Comparison of ENCODE assay signal across 14 mouse cellular contexts in genomic region chr7:45334605-45335004, GRCm38 (mm10). TPM values are rescaled to one million over a fixed set of nuclear protein-coding genes. Genes with fewer than 3 reads are reported as not detected.
DNase-seq lines count a peak whose midpoint lies in the region; ATAC-seq and TF ChIP-seq lines count a peak whose summit lies in the region.
"Had no signal": no experiment of that assay in that cellular context is flagged by ENCODE, and none has a peak within 500 bp of the region (broad histone marks: within the 10 kb centered on the region; RNA-seq: fewer than 3 reads in every experiment).

No protein-coding gene starts in this region.

- TF ChIP-seq CTCF in midbrain, postnatal 0 days (IDR thresholded peaks at IDR 0.05) = no peak
- TF ChIP-seq CTCF in heart, postnatal 0 days (IDR thresholded peaks at IDR 0.05; ENCODE audit: low read depth) = no peak

- no peak overlapping the region for H3K4me2 ChIP-seq in forebrain, embryonic 12.5 days
- no peak overlapping the region for H3K4me2 ChIP-seq in midbrain, postnatal 0 days (ENCODE audit: low read depth, low read length, poor library complexity, severe bottlenecking)
- H3K4me2 ChIP-seq in heart, postnatal 0 days (ENCODE audit: low read depth, low read length) = peak overlapping the region; percentile 81

- 33% methylated on average over 3 of the region's 3 CpGs for WGBS in forebrain, embryonic 12.5 days
- 24% methylated on average over 3 of the region's 3 CpGs for WGBS in forebrain, embryonic 10.5 days
- WGBS in midbrain, embryonic 10.5 days = 30% methylated on average over 3 of the region's 3 CpGs
- 21% methylated on average over 3 of the region's 3 CpGs for WGBS in midbrain, postnatal 0 days
- 24% methylated on average over 3 of the region's 3 CpGs for WGBS in heart, postnatal 0 days

- 0 out of 2 replicates have a peak overlapping the region, but pooled peaks have one; percentile 27 for H3K9ac ChIP-seq in forebrain, embryonic 12.5 days
- no peak overlapping the region for H3K9ac ChIP-seq in midbrain, postnatal 0 days (replicated peaks; ENCODE audit: low read length, poor library complexity, severe bottlenecking)
- 0 out of 2 replicates have a peak overlapping the region, but pooled peaks have one; percentile 4 for H3K9ac ChIP-seq in heart, postnatal 0 days (replicated peaks; ENCODE audit: low read depth, low read length)
- H3K9ac ChIP-seq: liver, embryonic 13.5 days; midbrain, embryonic 15.5 days had no signal

- H3K9me3 ChIP-seq in forebrain, embryonic 12.5 days = no peaks in the 10 kb centered on the region
- no peaks in the 10 kb centered on the region for H3K9me3 ChIP-seq in forebrain, embryonic 10.5 days
- H3K9me3 ChIP-seq in midbrain, embryonic 10.5 days (replicated peaks) = no peaks in the 10 kb centered on the region
- H3K9me3 ChIP-seq in midbrain, postnatal 0 days (ENCODE audit: low read length) = no peaks in the 10 kb centered on the region
- H3K9me3 ChIP-seq in heart, postnatal 0 days (replicated peaks; ENCODE audit: control insufficient read depth, low read length) = no peaks in the 10 kb centered on the region
- H3K9me3 ChIP-seq: liver, embryonic 13.5 days; midbrain, embryonic 15.5 days had no signal

- H3K4me1 ChIP-seq in forebrain, embryonic 12.5 days = peaks cover 45% of the 10 kb centered on the region
- peaks cover 60% of the 10 kb centered on the region for H3K4me1 ChIP-seq in forebrain, embryonic 10.5 days
- peaks cover 57% of the 10 kb centered on the region for H3K4me1 ChIP-seq in midbrain, embryonic 10.5 days
- peaks cover 3% of the 10 kb centered on the region; the same call in 1 of the 2 replicates for H3K4me1 ChIP-seq in midbrain, postnatal 0 days (ENCODE audit: insufficient read depth, low read length)
- H3K4me1 ChIP-seq in heart, postnatal 0 days (ENCODE audit: control insufficient read depth, insufficient read depth) = peaks cover 33% of the 10 kb centered on the region

- peak; percentile 37; the same call in 1 of the 2 replicates for TF ChIP-seq EP300 in heart, postnatal 0 days (IDR thresholded peaks at IDR 0.05; ENCODE audit: low read depth)

- no peak for ATAC-seq in forebrain, embryonic 12.5 days (ENCODE audit: low FRiP score)
- no peak for ATAC-seq in midbrain, postnatal 0 days (ENCODE audit: low FRiP score)
- ATAC-seq in heart, postnatal 0 days (ENCODE audit: insufficient read depth, low read depth) = peak; percentile 52
- no peak for ATAC-seq in erythroblast, adult 5-6 weeks (replicated peaks; ENCODE audit: low FRiP score, poor library complexity, severe bottlenecking)
- ATAC-seq: midbrain, embryonic 15.5 days had no signal

- no peak overlapping the region for H3K27ac ChIP-seq in forebrain, embryonic 12.5 days
- H3K27ac ChIP-seq in forebrain, embryonic 10.5 days = no peak overlapping the region
- no peak overlapping the region for H3K27ac ChIP-seq in midbrain, embryonic 10.5 days (replicated peaks)
- no peak overlapping the region for H3K27ac ChIP-seq in midbrain, postnatal 0 days (ENCODE audit: low read depth, low read length)
- H3K27ac ChIP-seq in heart, postnatal 0 days (ENCODE audit: low read depth) = peak overlapping the region; percentile 88
- H3K27ac ChIP-seq: liver, embryonic 13.5 days; midbrain, embryonic 15.5 days had no signal

- H3K4me3 ChIP-seq in forebrain, embryonic 12.5 days (replicated peaks) = no peak overlapping the region
- H3K4me3 ChIP-seq in forebrain, embryonic 10.5 days = no peak overlapping the region; the same call in 1 of the 2 replicates
- peak overlapping the region; percentile 79 for H3K4me3 ChIP-seq in midbrain, embryonic 10.5 days
- H3K4me3 ChIP-seq in midbrain, postnatal 0 days (ENCODE audit: low read depth, low read length) = no peak overlapping the region
- 0 out of 2 replicates have a peak overlapping the region, but pooled peaks have one; percentile 65 for H3K4me3 ChIP-seq in heart, postnatal 0 days (ENCODE audit: low read depth, low read length)

- no peak for DNase-seq in forebrain, embryonic 10.5 days (ENCODE audit: extremely low spot score, low spot score)
- DNase-seq in midbrain, embryonic 10.5 days (ENCODE audit: low spot score) = no peak
- no peak for DNase-seq in midbrain, postnatal 0 days (ENCODE audit: low spot score)
- peak; percentile 54 for DNase-seq in heart, postnatal 0 days (ENCODE audit: low spot score)
- DNase-seq in skeletal muscle tissue, adult 2 months (ENCODE audit: low read depth, low spot score) = peak; percentile 91
- DNase-seq in c-Kit-positive CD71-positive TER-119-positive erythroid progenitor cells, embryonic 14.5 days (ENCODE audit: low spot score) = no peak
- DNase-seq: adrenal gland, adult 2 months; cerebellum, adult 11 months; liver, embryonic 13.5 days had no signal

- H3K36me3 ChIP-seq in forebrain, embryonic 12.5 days (replicated peaks) = no peaks in the 10 kb centered on the region
- no peaks in the 10 kb centered on the region for H3K36me3 ChIP-seq in forebrain, embryonic 10.5 days (replicated peaks)
- no peaks in the 10 kb centered on the region for H3K36me3 ChIP-seq in midbrain, embryonic 10.5 days
- peaks cover 8% of the 10 kb centered on the region; the same call in 1 of the 2 replicates for H3K36me3 ChIP-seq in midbrain, postnatal 0 days (ENCODE audit: insufficient read depth, low read length)
- H3K36me3 ChIP-seq in heart, postnatal 0 days (replicated peaks; ENCODE audit: control insufficient read depth, insufficient read depth, low read length) = no peaks in the 10 kb centered on the region
- H3K36me3 ChIP-seq: liver, embryonic 13.5 days; midbrain, embryonic 15.5 days had no signal

- H3K27me3 ChIP-seq in forebrain, embryonic 12.5 days = peaks cover 40% of the 10 kb centered on the region
- peaks cover 65% of the 10 kb centered on the region for H3K27me3 ChIP-seq in forebrain, embryonic 10.5 days (ENCODE audit: poor library complexity, severe bottlenecking)
- peaks cover 66% of the 10 kb centered on the region for H3K27me3 ChIP-seq in midbrain, embryonic 10.5 days (ENCODE audit: low read depth, poor library complexity, severe bottlenecking)
- no peaks in the 10 kb centered on the region for H3K27me3 ChIP-seq in midbrain, postnatal 0 days (ENCODE audit: insufficient read depth, low read length)
- H3K27me3 ChIP-seq in heart, postnatal 0 days (ENCODE audit: control insufficient read depth, insufficient read depth, low read length) = no peaks in the 10 kb centered on the region

RNA-seq across cellular contexts. Expression of gene Hrc, which starts 0.5 kb away (rescaled TPM):
- polyA plus RNA-seq in forebrain, embryonic 12.5 days (2016; fragmentation: Nextera tagmentation; extraction: Ambion mirVana) = 0.13 and 0.20 TPM in 2 replicates
- 0.31 and 0.42 TPM in 2 replicates for polyA plus RNA-seq in forebrain, embryonic 10.5 days (2016; fragmentation: Nextera tagmentation; extraction: Ambion mirVana)
- 0.12 and 0.29 TPM in 2 replicates for polyA plus RNA-seq in midbrain, embryonic 10.5 days (2016; fragmentation: Nextera tagmentation; extraction: Ambion mirVana)
- total RNA-seq in midbrain, postnatal 0 days (2014; rRNA removed) = 0.33 TPM in 1 of 2 replicates, not detected in the other
- polyA plus RNA-seq in midbrain, postnatal 0 days (2015; fragmentation: Nextera tagmentation; extraction: Ambion mirVana) = 0.26 and 0.49 TPM in 2 replicates
- 38.8 and 39.7 TPM in 2 replicates for total RNA-seq in heart, postnatal 0 days (2014; rRNA removed; ENCODE audit: low replicate concordance)
- polyA plus RNA-seq in heart, postnatal 0 days (2015; fragmentation: Nextera tagmentation; extraction: Ambion mirVana) = 43.8 and 45.9 TPM in 2 replicates
- total RNA-seq in erythroblast, adult 5-6 weeks (2015; ENCODE audit: low replicate concordance) = not detected in 2 replicates
- total RNA-seq in erythroblast, adult 5-6 weeks (2017; ENCODE audit: low replicate concordance) = not detected in 2 replicates
- total RNA-seq: granulocyte monocyte progenitor cell, adult 5-6 weeks had no signal
- polyA plus RNA-seq: adrenal gland, adult 2 months had no signal

RNA-seq across cellular contexts. Expression of gene Trpm4, which starts 1.0 kb away (rescaled TPM):
- polyA plus RNA-seq in forebrain, embryonic 12.5 days (2016; fragmentation: Nextera tagmentation; extraction: Ambion mirVana) = 4.6 and 6.6 TPM in 2 replicates
- polyA plus RNA-seq in forebrain, embryonic 10.5 days (2016; fragmentation: Nextera tagmentation; extraction: Ambion mirVana) = 8.3 and 8.9 TPM in 2 replicates
- polyA plus RNA-seq in midbrain, embryonic 10.5 days (2016; fragmentation: Nextera tagmentation; extraction: Ambion mirVana) = 7.0 and 9.6 TPM in 2 replicates
- 22.6 and 35.4 TPM in 2 replicates for total RNA-seq in midbrain, postnatal 0 days (2014; rRNA removed)
- 10.4 and 10.7 TPM in 2 replicates for polyA plus RNA-seq in midbrain, postnatal 0 days (2015; fragmentation: Nextera tagmentation; extraction: Ambion mirVana)
- 15.8 and 44.0 TPM in 2 replicates for total RNA-seq in heart, postnatal 0 days (2014; rRNA removed; ENCODE audit: low replicate concordance)
- 14.2 and 15.2 TPM in 2 replicates for polyA plus RNA-seq in heart, postnatal 0 days (2015; fragmentation: Nextera tagmentation; extraction: Ambion mirVana)
- 0.42 TPM in 1 of 2 replicates, not detected in the other for total RNA-seq in erythroblast, adult 5-6 weeks (2015; ENCODE audit: low replicate concordance)
- total RNA-seq in erythroblast, adult 5-6 weeks (2017; ENCODE audit: low replicate concordance) = not detected in 2 replicates

RNA-seq across cellular contexts. Expression of gene Ppfia3, which starts 32.2 kb away (rescaled TPM):
- 12.6 and 14.9 TPM in 2 replicates for polyA plus RNA-seq in forebrain, embryonic 12.5 days (2016; fragmentation: Nextera tagmentation; extraction: Ambion mirVana)
- polyA plus RNA-seq in forebrain, embryonic 10.5 days (2016; fragmentation: Nextera tagmentation; extraction: Ambion mirVana) = 6.0 and 8.9 TPM in 2 replicates
- 6.4 and 7.4 TPM in 2 replicates for polyA plus RNA-seq in midbrain, embryonic 10.5 days (2016; fragmentation: Nextera tagmentation; extraction: Ambion mirVana)
- total RNA-seq in midbrain, postnatal 0 days (2014; rRNA removed) = 87.4 and 104 TPM in 2 replicates
- 28.9 and 31.6 TPM in 2 replicates for polyA plus RNA-seq in midbrain, postnatal 0 days (2015; fragmentation: Nextera tagmentation; extraction: Ambion mirVana)
- total RNA-seq in heart, postnatal 0 days (2014; rRNA removed; ENCODE audit: low replicate concordance) = 0.15 and 1.8 TPM in 2 replicates
- 0.58 and 0.68 TPM in 2 replicates for polyA plus RNA-seq in heart, postnatal 0 days (2015; fragmentation: Nextera tagmentation; extraction: Ambion mirVana)
- 1.9 TPM in 1 of 2 replicates, not detected in the other for total RNA-seq in erythroblast, adult 5-6 weeks (2015; ENCODE audit: low replicate concordance)
- total RNA-seq in erythroblast, adult 5-6 weeks (2017; ENCODE audit: low replicate concordance) = 0.26 TPM in 1 of 2 replicates, not detected in the other
- total RNA-seq: granulocyte monocyte progenitor cell, adult 5-6 weeks had no signal

RNA-seq across cellular contexts. Expression of gene Lin7b, which starts 35.8 kb away (rescaled TPM):
- polyA plus RNA-seq in forebrain, embryonic 12.5 days (2016; fragmentation: Nextera tagmentation; extraction: Ambion mirVana) = 3.1 TPM in 2 replicates
- 0.47 and 0.81 TPM in 2 replicates for polyA plus RNA-seq in forebrain, embryonic 10.5 days (2016; fragmentation: Nextera tagmentation; extraction: Ambion mirVana)
- 1.0 and 1.4 TPM in 2 replicates for polyA plus RNA-seq in midbrain, embryonic 10.5 days (2016; fragmentation: Nextera tagmentation; extraction: Ambion mirVana)
- 68.6 and 96.6 TPM in 2 replicates for total RNA-seq in midbrain, postnatal 0 days (2014; rRNA removed)
- 59.9 and 70.3 TPM in 2 replicates for polyA plus RNA-seq in midbrain, postnatal 0 days (2015; fragmentation: Nextera tagmentation; extraction: Ambion mirVana)
- total RNA-seq in heart, postnatal 0 days (2014; rRNA removed; ENCODE audit: low replicate concordance) = 0.46 TPM in 1 of 2 replicates, not detected in the other
- 2.2 and 2.3 TPM in 2 replicates for polyA plus RNA-seq in heart, postnatal 0 days (2015; fragmentation: Nextera tagmentation; extraction: Ambion mirVana)
- 1.5 TPM in 1 of 2 replicates, not detected in the other for total RNA-seq in erythroblast, adult 5-6 weeks (2015; ENCODE audit: low replicate concordance)
- total RNA-seq in erythroblast, adult 5-6 weeks (2017; ENCODE audit: low replicate concordance) = 5.4 TPM in 1 of 2 replicates, not detected in the other
- total RNA-seq: granulocyte monocyte progenitor cell, adult 5-6 weeks had no signal
- polyA plus RNA-seq: liver, embryonic 13.5 days had no signal

RNA-seq across cellular contexts. Expression of gene Slc6a21, which starts 57.3 kb away (rescaled TPM):
- polyA plus RNA-seq in forebrain, embryonic 12.5 days (2016; fragmentation: Nextera tagmentation; extraction: Ambion mirVana) = not detected in 2 replicates
- polyA plus RNA-seq in forebrain, embryonic 10.5 days (2016; fragmentation: Nextera tagmentation; extraction: Ambion mirVana) = not detected in 2 replicates
- not detected in 2 replicates for polyA plus RNA-seq in midbrain, embryonic 10.5 days (2016; fragmentation: Nextera tagmentation; extraction: Ambion mirVana)
- not detected in 2 replicates for total RNA-seq in midbrain, postnatal 0 days (2014; rRNA removed)
- not detected in 2 replicates for polyA plus RNA-seq in midbrain, postnatal 0 days (2015; fragmentation: Nextera tagmentation; extraction: Ambion mirVana)
- not detected in 2 replicates for total RNA-seq in heart, postnatal 0 days (2014; rRNA removed; ENCODE audit: low replicate concordance)
- not detected in 2 replicates for polyA plus RNA-seq in heart, postnatal 0 days (2015; fragmentation: Nextera tagmentation; extraction: Ambion mirVana)
- total RNA-seq in erythroblast, adult 5-6 weeks (2015; ENCODE audit: low replicate concordance) = not detected in 2 replicates
- total RNA-seq in erythroblast, adult 5-6 weeks (2017; ENCODE audit: low replicate concordance) = not detected in 2 replicates
- total RNA-seq: adrenal gland, adult 2 months; granulocyte monocyte progenitor cell, adult 5-6 weeks; layer of hippocampus, postnatal 14 days had no signal
- polyA plus RNA-seq: adrenal gland, adult 2 months; liver, embryonic 13.5 days; midbrain, embryonic 15.5 days had no signal

Comparison
In these comparisons a context has a peak if more than half of its experiments do, and no peak if none do; other contexts are left out.
1. H3K4me3 ChIP-seq: peak in midbrain, embryonic 10.5 days (single experiment) and heart, postnatal 0 days (single experiment); none in forebrain, embryonic 12.5 days (single experiment), forebrain, embryonic 10.5 days (single experiment) and midbrain, postnatal 0 days (single experiment).
2. DNase-seq: peak in heart, postnatal 0 days (single experiment) and skeletal muscle tissue, adult 2 months (single experiment); none in forebrain, embryonic 10.5 days (single experiment), midbrain, embryonic 10.5 days (single experiment), midbrain, postnatal 0 days (single experiment) and c-Kit-positive CD71-positive TER-119-positive erythroid progenitor cells, embryonic 14.5 days (single experiment).
3. RNA of gene Hrc, which starts 0.5 kb away (polyA plus RNA-seq): 43.8 to 45.9 TPM in heart, postnatal 0 days; 0.26 to 0.49 TPM in midbrain, postnatal 0 days, 0.31 to 0.42 TPM in forebrain, embryonic 10.5 days, 0.13 to 0.20 TPM in forebrain, embryonic 12.5 days and 0.12 to 0.29 TPM in midbrain, embryonic 10.5 days; every median in the first group is over 10 times any median in the second.